Mouse (Mus musculus) intestine, postnatal 0 days (tissue): Measurements from ENCODE around the gene S100a3. TPM values are rescaled to one million over a fixed set of nuclear protein-coding genes. Genes with fewer than 3 reads are reported as not detected.
A peak's percentile ranks its signal among the peaks of the same experiment; 100 is the strongest.

Experiments used
- ATAC-seq: fragments of 200-750 bp; cut with Nextera tagmentation; 2 replicates; pipeline ENCODE4 v1.8.0; 2017; ENCODE audit warnings: mild to moderate bottlenecking, moderate TSS enrichment, moderate library complexity
- H3K27ac ChIP-seq: fragments of 300-500 bp; sonication (generic); 2 replicates; pipeline ENCODE4 v1.5.1; 2014; ENCODE audit warnings: mild to moderate bottlenecking, low read depth, low read length, moderate library complexity
- H3K27me3 ChIP-seq: fragments of 300-500 bp; sonication (generic); replicated peaks from 2 replicates; pipeline ENCODE4 v1.6.1; 2014; ENCODE audit warnings: low read length, mixed read lengths; ENCODE audit not compliant: control insufficient read depth, insufficient read depth
- H3K36me3 ChIP-seq: fragments of 300-500 bp; sonication (generic); 2 replicates; pipeline ENCODE4 v1.6.1; 2014; ENCODE audit warnings: mild to moderate bottlenecking, moderate library complexity; ENCODE audit not compliant: control insufficient read depth, insufficient read depth
- H3K4me1 ChIP-seq: fragments of 300-500 bp; sonication (generic); replicated peaks from 2 replicates; pipeline ENCODE4 v1.6.1; 2014; ENCODE audit warnings: antibody characterized with exemption, low read length, mixed read lengths; ENCODE audit not compliant: control insufficient read depth, insufficient read depth
- H3K4me2 ChIP-seq: fragments of 300-500 bp; sonication (generic); replicated peaks from 2 replicates; pipeline ENCODE4 v1.6.1; 2014; ENCODE audit warnings: low read depth, mild to moderate bottlenecking, moderate library complexity
- H3K4me3 ChIP-seq: fragments of 300-500 bp; sonication (generic); 2 replicates; pipeline ENCODE4 v1.5.1; 2014; ENCODE audit warnings: low read depth, low read length
- H3K9ac ChIP-seq: fragments of 300-500 bp; sonication (generic); 2 replicates; pipeline ENCODE4 v1.6.1; 2014; ENCODE audit warnings: mild to moderate bottlenecking, low read depth, low read length
- H3K9me3 ChIP-seq: fragments of 300-500 bp; sonication (generic); 2 replicates; pipeline ENCODE4 v1.6.1; 2016; ENCODE audit warnings: mixed run types; ENCODE audit not compliant: control insufficient read depth
- CTCF ChIP-seq: sonication (generic); IDR thresholded peaks from 2 replicates; pipeline ENCODE4 v1.5.1; 2016; ENCODE audit warnings: low read depth, mild to moderate bottlenecking, control low read depth, antibody characterized with exemption, moderate library complexity
- WGBS: fragments of 180-500 bp; shearing (Covaris S2); extraction: QIAGEN DNeasy Blood & Tissue Kit; methylation state at CpG from one replicate; pipeline ENCODE4 v1.1.7; 2014; 5-methylcytosine and 5-hydroxymethylcytosine counted together
- polyA plus RNA-seq: library from polyadenylated mRNA; unstranded; fragments of >200 nt; fragmentation: Nextera tagmentation; extraction: Ambion mirVana; gene quantifications from 2 replicates; pipeline ENCODE4 v1.2.1, GENCODE M21; 2015

Gene S100a3
- polyA plus RNA-seq: 0.18 and 0.37 TPM in 2 replicates

- Histone ChIP-seq H3K4me1 (no peaks in the 10 kb centered on the region), H3K27me3 (no peaks in the 10 kb centered on the region), H3K9me3 (no peaks in the 10 kb centered on the region), H3K4me3 (no peak within 1 kb of the TSS), H3K9ac (no peak within 1 kb of the TSS), H3K4me2 (no peak within 1 kb of the TSS), H3K36me3 (no peaks in the 10 kb centered on the region), H3K27ac (no peak within 1 kb of the TSS)
- 66% methylated on average over 6 of the region's 6 CpGs for WGBS
- ATAC-seq: no peak
- TF ChIP-seq CTCF: no peak
Observed at GRCm38 (mm10) chr3:90560008-90560628, at the start of gene S100a3. Gene S100a3 (plus strand): TSS chr3:90560578.

- H3K4me3 ChIP-seq: no peak overlapping the region
- no peaks in the 10 kb centered on the region for H3K9me3 ChIP-seq
- no peaks in the 10 kb centered on the region for H3K36me3 ChIP-seq
- TF ChIP-seq CTCF: no peak
- H3K27ac ChIP-seq: no peak overlapping the region
- no peaks in the 10 kb centered on the region for H3K27me3 ChIP-seq
- H3K4me1 ChIP-seq: peaks cover 5% of the 10 kb centered on the region; the same call in 1 of the 2 replicates
- ATAC-seq: no peak
- peak overlapping the region; percentile 83 for H3K4me2 ChIP-seq
- WGBS: 92% methylated on average over 5 of the region's 5 CpGs
- H3K9ac ChIP-seq: no peak overlapping the region
Observed at GRCm38 (mm10) chr3:90512276-90512675, 48.1 kb upstream of the S100a3 start.

GRCm38 (mm10) chr3:90512948-90513642, 47.3 kb upstream of the S100a3 start:
- Histone ChIP-seq H3K4me2 (peak overlapping the region; percentile 83), H3K27ac (peak overlapping the region; percentile 71; the same call in 1 of the 2 replicates), H3K27me3 (no peaks in the 10 kb centered on the region), H3K9ac (peak overlapping the region; percentile 53; the same call in 1 of the 2 replicates), H3K4me1 (peaks cover 2% of the 10 kb centered on the region; the same call in 1 of the 2 replicates), H3K36me3 (no peaks in the 10 kb centered on the region), H3K9me3 (no peaks in the 10 kb centered on the region), H3K4me3 (peak overlapping the region; percentile 45; the same call in 1 of the 2 replicates)
- TF ChIP-seq CTCF: no peak
- ATAC-seq: no peak
- WGBS: 79% methylated on average over 9 of the region's 9 CpGs

GRCm38 (mm10) chr3:90513796-90514590, 46.4 kb upstream of the S100a3 start, which contains the start of the genes S100a1 and S100a13:
Gene S100a1 (minus strand): TSS chr3:90514392.
Gene S100a13 (plus strand): TSS chr3:90514435.
- Histone ChIP-seq H3K4me3 (peak within 1 kb of the TSS; percentile 45), H3K27me3 (no peaks in the 10 kb centered on the region), H3K4me1 (no peaks in the 10 kb centered on the region), H3K9ac (peak within 1 kb of the TSS; percentile 53), H3K36me3 (no peaks in the 10 kb centered on the region), H3K9me3 (no peaks in the 10 kb centered on the region), H3K4me2 (peak within 1 kb of the TSS; percentile 83), H3K27ac (peak within 1 kb of the TSS; percentile 71)
- 2% methylated on average over 25 of the region's 25 CpGs for WGBS
- ATAC-seq: peak; percentile 56
- TF ChIP-seq CTCF: peak; percentile 72

- Histone ChIP-seq H3K4me3 (peak overlapping the region; percentile 45), H3K9me3 (no peaks in the 10 kb centered on the region), H3K4me2 (peak overlapping the region; percentile 83), H3K9ac (peak overlapping the region; percentile 53), H3K27ac (peak overlapping the region; percentile 71; the same call in 1 of the 2 replicates), H3K4me1 (no peaks in the 10 kb centered on the region), H3K36me3 (no peaks in the 10 kb centered on the region), H3K27me3 (no peaks in the 10 kb centered on the region)
- ATAC-seq: peak; percentile 77
- WGBS: under 1% methylated on average over 10 of the region's 10 CpGs
- TF ChIP-seq CTCF: no peak; the same call in 1 of the 2 replicates
Observed at GRCm38 (mm10) chr3:90514691-90515090, 45.7 kb upstream of the S100a3 start.
